Mouse (Mus musculus): ENCODE measurements at regions not wholly inside any gene's neighbourhood (a gene's known extent, or its start where the extent isn't known, plus 50 kb on each side); places are given as distances from the start of the nearest gene placed in this dataset.

DNA sequence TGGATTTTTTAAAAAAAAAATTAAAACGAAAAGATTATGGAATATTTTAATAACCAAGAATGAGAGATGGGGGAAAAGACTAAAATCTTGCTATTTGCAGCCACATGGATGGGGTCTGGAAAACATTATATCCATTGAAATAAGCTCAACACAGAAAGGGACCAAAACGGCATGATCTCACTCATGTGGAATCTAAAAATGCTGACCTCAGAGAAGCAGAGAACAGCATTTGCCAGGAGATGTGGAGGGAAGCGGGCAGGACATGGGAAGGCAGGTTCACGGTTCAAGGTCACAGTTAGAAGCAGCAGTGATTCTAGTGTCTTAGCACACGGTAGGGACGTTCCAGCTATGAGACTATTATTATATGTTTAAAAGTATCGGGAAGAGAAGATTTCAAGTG is 76.2 kb upstream of the S1pr3 start:
- no peak for ATAC-seq (replicated peaks; ENCODE audit: poor library complexity, severe bottlenecking)

DNA sequence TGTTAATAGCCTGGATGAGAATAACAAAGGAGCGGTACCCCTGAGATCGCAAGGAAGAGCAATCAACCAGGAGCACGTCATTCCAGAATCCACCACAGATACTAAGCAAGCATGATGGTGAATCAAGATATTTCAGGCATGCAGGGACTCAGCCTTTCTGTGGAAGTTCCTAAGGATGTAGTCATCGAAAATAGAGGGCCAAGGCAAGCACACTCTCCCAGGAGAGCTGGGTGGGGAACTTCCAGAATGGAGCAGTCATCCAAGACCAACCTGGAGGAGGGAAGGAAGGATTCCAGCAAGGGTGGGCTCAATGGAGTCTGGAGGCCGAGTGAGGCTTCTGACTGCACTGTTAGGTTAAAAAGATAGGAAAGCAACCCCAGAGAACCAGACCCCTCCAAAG is 75.0 kb upstream of the S1pr3 start:
- ATAC-seq (replicated peaks; ENCODE audit: poor library complexity, severe bottlenecking) = no peak

DNA sequence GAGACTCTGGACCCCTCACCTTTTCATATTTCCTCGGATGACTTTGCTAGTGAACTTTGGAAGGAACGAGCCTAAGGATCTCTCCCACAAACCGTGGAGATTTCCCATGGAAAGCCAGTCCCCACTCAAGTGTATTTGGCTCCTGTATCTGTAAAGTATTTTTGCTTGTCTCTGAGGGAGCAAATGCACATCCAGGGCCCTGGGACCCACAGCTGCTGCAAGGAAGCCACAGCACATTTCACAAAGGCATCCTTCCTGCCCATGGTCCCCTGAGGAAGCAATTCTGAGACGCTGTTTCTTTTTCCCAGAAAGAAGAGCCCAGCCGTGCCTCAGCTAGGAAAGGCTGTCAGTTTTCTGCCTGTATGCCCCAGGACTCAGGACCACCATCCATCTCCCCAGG is 71.7 kb upstream of the S1pr3 start:
- ATAC-seq (replicated peaks; ENCODE audit: poor library complexity, severe bottlenecking) = no peak

DNA sequence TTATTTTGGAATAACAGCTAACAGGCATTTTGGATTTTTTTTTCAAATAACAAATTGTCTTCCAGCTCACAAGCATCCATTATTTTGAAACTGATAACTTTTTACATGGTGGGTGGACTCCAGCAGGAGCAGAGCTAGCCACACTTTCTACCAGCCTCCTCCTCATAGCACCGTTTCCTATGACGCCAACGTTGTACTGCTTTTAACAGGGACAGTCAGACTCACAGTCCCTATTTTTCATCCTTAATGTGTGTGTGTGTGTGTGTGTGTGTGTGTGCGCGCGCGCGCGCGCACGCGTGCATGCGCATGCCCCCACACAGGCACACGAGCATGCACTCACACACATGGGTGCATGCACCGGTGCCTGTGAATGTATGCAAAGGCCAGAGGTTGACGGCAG is 70.5 kb upstream of the S1pr3 start:
- ATAC-seq (replicated peaks; ENCODE audit: poor library complexity, severe bottlenecking) = no peak

DNA sequence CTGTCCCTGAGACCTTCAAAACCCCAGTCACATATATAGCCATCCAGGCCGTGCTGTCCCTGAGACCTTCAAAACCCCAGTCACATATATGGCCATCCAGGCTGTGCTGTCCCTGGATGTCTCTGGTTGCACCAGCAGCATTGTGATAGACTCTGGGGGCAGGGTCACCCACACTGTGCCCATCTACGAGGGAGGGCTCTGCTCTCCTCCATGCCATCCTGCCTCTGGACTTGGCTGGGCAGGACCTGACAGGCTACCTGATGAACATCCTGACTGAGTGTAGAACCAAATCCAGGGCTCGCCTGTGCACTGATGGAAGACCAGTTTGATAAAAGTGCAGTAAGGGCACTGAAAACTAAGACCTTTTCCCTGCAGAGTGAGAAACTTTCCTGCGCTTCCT is 63.1 kb upstream of the S1pr3 start:
- ATAC-seq (replicated peaks; ENCODE audit: poor library complexity, severe bottlenecking) = no peak

DNA sequence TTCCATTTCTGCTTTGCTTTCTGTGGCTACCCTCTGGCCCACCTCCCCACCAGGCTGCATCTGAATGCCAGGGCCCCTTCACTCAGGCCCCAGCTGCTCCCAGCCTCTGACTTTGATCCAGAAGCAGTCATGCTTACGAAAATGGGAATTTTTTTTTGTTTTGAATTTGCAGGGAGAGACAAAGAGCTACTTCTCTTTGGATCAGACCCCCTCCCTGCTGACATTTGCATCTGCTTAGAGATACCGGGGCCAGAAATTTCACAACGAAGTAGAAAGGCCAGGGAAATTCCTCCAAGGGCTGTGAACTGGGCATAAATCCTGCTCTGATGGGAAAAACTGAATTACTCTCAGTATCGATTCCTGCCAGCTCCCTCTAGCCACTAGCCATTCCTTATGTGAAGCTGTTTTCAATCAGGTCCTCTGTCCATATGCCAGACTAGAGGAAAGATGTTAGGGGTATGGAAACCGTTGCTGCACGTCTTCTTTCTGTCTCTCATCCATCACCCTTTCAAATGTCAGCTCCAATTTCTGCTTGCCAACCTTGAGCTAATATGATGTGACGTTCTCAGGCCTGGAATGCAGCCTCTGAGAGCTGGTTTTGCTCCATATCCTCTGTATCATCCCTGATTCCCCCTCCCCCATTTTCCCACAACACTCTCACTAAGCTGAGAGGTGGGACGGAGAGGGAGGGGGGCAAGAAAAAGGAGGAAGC is 62.4 kb upstream of the S1pr3 start:
- ATAC-seq (replicated peaks; ENCODE audit: poor library complexity, severe bottlenecking) = no peak

DNA sequence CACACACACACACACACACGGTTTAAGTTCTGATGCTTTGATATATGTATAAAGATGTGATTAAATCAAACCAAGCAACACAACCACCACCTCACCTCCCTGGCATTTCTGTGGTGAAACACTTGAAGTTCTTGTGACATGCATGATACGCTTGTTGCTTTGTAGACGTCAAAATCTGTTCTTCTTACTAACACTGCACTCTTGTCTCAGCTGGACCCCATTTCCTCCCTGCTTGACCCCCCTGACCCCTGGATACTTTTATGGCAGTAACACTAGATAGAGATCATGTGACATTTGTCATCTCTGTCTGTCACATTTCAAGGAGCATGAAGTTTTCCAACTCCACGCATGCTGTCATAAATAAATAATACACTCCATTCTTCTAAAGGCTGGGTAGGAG is 59.7 kb upstream of the S1pr3 start:
- ATAC-seq (replicated peaks; ENCODE audit: poor library complexity, severe bottlenecking) = no peak

DNA sequence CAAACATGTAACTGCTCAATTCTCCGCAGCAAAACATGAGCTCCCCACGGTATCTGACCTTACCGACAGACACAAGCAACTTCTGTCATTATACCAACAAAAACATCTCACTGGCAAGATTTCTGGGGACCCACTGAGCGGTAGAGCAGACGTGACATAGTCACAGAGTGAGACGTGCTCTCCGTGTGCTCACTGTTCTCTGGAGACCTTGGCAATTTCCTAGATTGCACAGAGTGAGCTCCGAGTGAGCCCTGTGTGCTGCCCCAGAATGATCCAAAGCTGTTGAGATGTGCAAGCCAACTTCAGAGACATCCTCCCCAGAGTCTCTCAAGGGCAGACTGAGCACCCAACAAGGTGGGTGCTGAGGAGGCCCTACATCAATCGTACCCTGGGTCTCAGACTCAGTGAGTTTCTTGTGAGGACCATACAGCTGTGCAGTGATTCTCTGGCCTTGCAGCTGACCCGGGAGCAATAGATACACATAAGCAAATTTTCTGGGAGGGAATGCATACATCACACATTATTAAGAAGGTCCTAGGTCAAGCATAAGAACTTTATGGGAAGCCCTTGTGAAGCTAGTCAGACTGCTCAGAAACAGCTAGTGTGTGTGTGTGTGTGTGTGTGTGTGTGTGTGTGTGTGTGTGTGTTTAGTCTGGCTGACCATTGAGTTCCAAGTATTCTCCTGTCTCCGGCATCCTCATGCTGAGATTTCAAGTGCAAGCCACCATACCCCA is 58.5 kb upstream of the S1pr3 start:
- ATAC-seq (replicated peaks; ENCODE audit: poor library complexity, severe bottlenecking) = no peak

DNA sequence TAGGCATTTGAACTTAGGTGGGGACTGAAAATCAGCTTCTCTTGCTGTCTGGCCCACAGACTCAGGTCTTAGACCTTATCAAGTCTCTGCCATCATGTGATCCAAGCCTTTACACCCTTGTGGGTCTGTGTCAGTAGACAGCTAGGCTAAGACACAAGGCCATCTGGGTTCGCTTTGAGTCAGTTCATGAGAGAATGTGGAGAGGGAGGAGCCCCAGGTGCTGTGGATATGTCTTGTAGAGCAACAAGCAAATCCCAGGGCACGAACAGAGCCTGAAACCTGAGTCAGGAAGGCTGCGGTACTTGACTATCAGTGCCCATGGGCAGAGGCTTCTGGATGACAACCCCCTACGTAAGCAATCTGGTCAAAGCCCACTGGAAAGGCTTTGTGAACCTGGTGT is 55.6 kb upstream of the S1pr3 start:
- ATAC-seq (replicated peaks; ENCODE audit: poor library complexity, severe bottlenecking) = no peak

DNA sequence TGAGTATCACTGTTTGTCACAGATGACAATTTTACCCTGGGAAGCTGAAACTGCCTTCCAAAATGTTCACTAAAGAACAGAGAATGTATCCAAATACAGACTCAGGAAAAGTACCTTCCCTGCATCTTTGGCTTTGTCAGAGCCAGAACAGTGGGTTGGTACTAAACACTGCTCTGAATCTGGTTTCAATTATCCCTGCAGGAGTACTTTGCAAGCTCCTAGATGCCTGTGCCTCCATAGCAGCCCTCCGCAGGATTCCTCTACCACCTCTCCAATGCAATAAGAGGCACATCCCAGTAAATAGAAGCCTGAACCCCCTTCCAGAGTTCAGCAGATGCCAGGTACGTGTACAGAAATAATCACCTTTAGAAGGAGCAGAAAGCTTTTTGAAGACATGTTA is 52.9 kb upstream of the S1pr3 start:
- ATAC-seq (replicated peaks; ENCODE audit: poor library complexity, severe bottlenecking) = no peak
